Comparison of ENCODE assay signal across 25 mouse cellular contexts in genomic region chr11:93696982-93697541, GRCm38 (mm10).
"Had no signal": no experiment of that assay in that cellular context is flagged by ENCODE, and none has a peak within 500 bp of the region (broad histone marks: within the 10 kb centered on the region; RNA-seq: fewer than 3 reads in every experiment).

No protein-coding gene starts in this region.

- H3K36me3 ChIP-seq: heart, embryonic 13.5 days; heart, embryonic 15.5 days; hindbrain, embryonic 10.5 days; hindbrain, embryonic 12.5 days; intestine, embryonic 15.5 days; limb, embryonic 10.5 days; limb, embryonic 12.5 days had no signal

- H3K4me2 ChIP-seq: heart, embryonic 11.5 days; heart, embryonic 13.5 days; heart, embryonic 15.5 days; hindbrain, embryonic 12.5 days; hindbrain, embryonic 14.5 days; intestine, embryonic 15.5 days; limb, embryonic 12.5 days had no signal

- H3K9ac ChIP-seq: heart, embryonic 13.5 days; heart, embryonic 15.5 days; hindbrain, embryonic 12.5 days; hindbrain, embryonic 14.5 days; intestine, embryonic 15.5 days; limb, embryonic 12.5 days had no signal

- H3K9me3 ChIP-seq: heart, embryonic 13.5 days; heart, embryonic 15.5 days; hindbrain, embryonic 10.5 days; hindbrain, embryonic 12.5 days; intestine, embryonic 15.5 days; limb, embryonic 10.5 days; limb, embryonic 12.5 days had no signal

- H3K27ac ChIP-seq: gastrocnemius, adult 2 months; heart, adult 2 months; heart, embryonic 13.5 days; heart, embryonic 15.5 days; hindbrain, embryonic 10.5 days; hindbrain, embryonic 12.5 days; hindbrain, embryonic 14.5 days; intestine, embryonic 15.5 days; layer of hippocampus, adult 2 months; left cerebral cortex, adult 2 months; limb, embryonic 10.5 days; limb, embryonic 12.5 days had no signal

- H3K4me1 ChIP-seq: heart, embryonic 13.5 days; heart, embryonic 15.5 days; hindbrain, embryonic 10.5 days; hindbrain, embryonic 12.5 days; intestine, embryonic 15.5 days; limb, embryonic 10.5 days; limb, embryonic 12.5 days had no signal

- ATAC-seq: hindbrain, embryonic 16.5 days; inflammation-experienced regulatory T-cells, adult 6 months; intestine, embryonic 15.5 days; intestine, postnatal 0 days had no signal

- H3K4me3 ChIP-seq: gastrocnemius, adult 2 months; heart, adult 2 months; heart, embryonic 13.5 days; heart, embryonic 15.5 days; hindbrain, embryonic 10.5 days; hindbrain, embryonic 12.5 days; intestine, embryonic 15.5 days; layer of hippocampus, adult 2 months; left cerebral cortex, adult 2 months; limb, embryonic 10.5 days; limb, embryonic 12.5 days had no signal

- DNase-seq: gastrocnemius, adult 2 months; gastrocnemius, postnatal 10 days; gastrocnemius, postnatal 25 days; heart, adult 2 months; heart, postnatal 14 days; heart, postnatal 4 days; kidney, adult 18-20 months; kidney, adult 8-10 months; kidney, postnatal 10 days; kidney, postnatal 25 days; kidney, postnatal 4 days had no signal

- H3K27me3 ChIP-seq: heart, embryonic 13.5 days; heart, embryonic 15.5 days; hindbrain, embryonic 12.5 days; intestine, embryonic 15.5 days; limb, embryonic 12.5 days had no signal
